Mouse (Mus musculus) kidney, adult 2 months (tissue): ENCODE data around the gene Mrpl34. TPM values are rescaled to one million over a fixed set of nuclear protein-coding genes. Genes with fewer than 3 reads are reported as not detected.

Experiments used
- DNase-seq: peaks from one replicate; pipeline ENCODE4 v3.0.0; 2021
- H3K27ac ChIP-seq: fragments of 200-500 bp; 2 replicates; pipeline ENCODE4 v1.5.1; 2012; ENCODE audit warnings: low read depth, low read length, control low read depth, inconsistent platforms; ENCODE audit not compliant: insufficient read depth
- H3K27me3 ChIP-seq: fragments of 200-500 bp; replicated peaks from 2 replicates; pipeline ENCODE4 v1.6.1; 2012; ENCODE audit warnings: mild to moderate bottlenecking, moderate library complexity, low read length, inconsistent platforms; ENCODE audit not compliant: control insufficient read depth, insufficient read depth
- H3K36me3 ChIP-seq: fragments of 200-500 bp; 2 replicates; pipeline ENCODE4 v1.6.1; 2012; ENCODE audit warnings: mild to moderate bottlenecking, moderate library complexity, low read length, inconsistent platforms; ENCODE audit not compliant: control insufficient read depth, insufficient read depth
- H3K4me1 ChIP-seq: fragments of 200-500 bp; 2 replicates; pipeline ENCODE4 v1.6.1; 2011; ENCODE audit warnings: low read length; ENCODE audit not compliant: control insufficient read depth, insufficient read depth
- H3K4me3 ChIP-seq: fragments of 200-500 bp; 2 replicates; pipeline ENCODE4 v1.5.1; 2011; ENCODE audit warnings: mild to moderate bottlenecking, low read depth, low read length, control low read depth; ENCODE audit not compliant: insufficient read depth
- CTCF ChIP-seq: fragments of 200-500 bp; conservative IDR thresholded peaks from 2 replicates; pipeline ENCODE4 v1.5.1; 2011; ENCODE audit warnings: low read depth, mild to moderate bottlenecking, control low read depth, low read length, moderate library complexity, mixed read lengths; ENCODE audit not compliant: insufficient read depth, insufficient read length
- POLR2A ChIP-seq: fragments of 200-500 bp; IDR thresholded peaks from one replicate; pipeline ENCODE4 v1.6.1; 2011; ENCODE audit warnings: low read depth, low read length, control low read depth
- WGBS: fragments of 180-500 bp; shearing (Covaris S2); methylation state at CpG from one replicate; pipeline ENCODE4 v1.1.7; 2018; 5-methylcytosine and 5-hydroxymethylcytosine counted together
- polyA plus RNA-seq: library from polyadenylated mRNA; depleted of rRNA; stranded (reverse); fragments of >200 nt; gene quantifications from 2 replicates; pipeline ENCODE4 v1.2.3, GENCODE M21; 2012

The Mrpl34 gene
- polyA plus RNA-seq, 1 experiment = 168 TPM

- Histone ChIP-seq H3K36me3 (no peaks in the 10 kb centered on the region), H3K4me3 (no peak overlapping the region), H3K27me3 (no peaks in the 10 kb centered on the region), H3K4me1 (no peaks in the 10 kb centered on the region), H3K27ac (no peak overlapping the region)
- 53% methylated on average over 11 of the region's 11 CpGs for WGBS
- no peak for DNase-seq
- TF ChIP-seq POLR2A (no peak), CTCF (no peak)
Observed at GRCm38 (mm10) chr8:71451777-71452176, 13.0 kb upstream of the Mrpl34 start.

- Histone ChIP-seq H3K27ac (no peak overlapping the region), H3K27me3 (no peaks in the 10 kb centered on the region), H3K4me1 (no peaks in the 10 kb centered on the region), H3K36me3 (no peaks in the 10 kb centered on the region), H3K4me3 (no peak overlapping the region)
- 79% methylated on average over 2 of the region's 2 CpGs for whole genome bisulfite sequencing
- DNase-seq = no peak
- no peak for TF ChIP-seq CTCF
- TF ChIP-seq POLR2A = no peak
Observed at GRCm38 (mm10) chr8:71452669-71453068, 12.1 kb upstream of the Mrpl34 start.

GRCm38 (mm10) chr8:71454668-71455067 lies 10.1 kb upstream of the Mrpl34 start:
- DNase-seq = no peak
- H3K4me3 ChIP-seq = no peak overlapping the region
- no peak overlapping the region for H3K27ac ChIP-seq
- H3K36me3 ChIP-seq = no peaks in the 10 kb centered on the region
- no peaks in the 10 kb centered on the region for H3K27me3 ChIP-seq
- TF ChIP-seq POLR2A = no peak
- TF ChIP-seq CTCF = no peak
- 81% methylated on average over 8 of the region's 8 CpGs for WGBS
- H3K4me1 ChIP-seq = no peaks in the 10 kb centered on the region

- 58% methylated on average over 22 of the region's 22 CpGs for WGBS
- no peaks in the 10 kb centered on the region for H3K4me1 ChIP-seq
- H3K27ac ChIP-seq = no peak overlapping the region
- TF ChIP-seq POLR2A (no peak), CTCF (no peak)
- H3K4me3 ChIP-seq = no peak overlapping the region
- DNase-seq = no peak
- no peaks in the 10 kb centered on the region for H3K27me3 ChIP-seq
- no peaks in the 10 kb centered on the region for H3K36me3 ChIP-seq
Observed at GRCm38 (mm10) chr8:71456906-71457305, 7.9 kb upstream of the Mrpl34 start.

GRCm38 (mm10) chr8:71457659-71458270 lies 7.0 kb upstream of the Mrpl34 start:
- Histone ChIP-seq H3K27ac (no peak overlapping the region), H3K36me3 (no peaks in the 10 kb centered on the region), H3K4me3 (no peak overlapping the region), H3K4me1 (peaks cover 3% of the 10 kb centered on the region; the same call in 1 of the 2 replicates), H3K27me3 (no peaks in the 10 kb centered on the region)
- TF ChIP-seq POLR2A = no peak
- no peak for DNase-seq
- 87% methylated on average over 20 of the region's 20 CpGs for WGBS

GRCm38 (mm10) chr8:71460716-71461115 lies 4.0 kb upstream of the Mrpl34 start:
- 95% methylated on average over 6 of the region's 6 CpGs for WGBS
- Histone ChIP-seq H3K27ac (no peak overlapping the region), H3K27me3 (no peaks in the 10 kb centered on the region), H3K4me1 (peaks cover 13% of the 10 kb centered on the region; the same call in 1 of the 2 replicates), H3K4me3 (no peak overlapping the region), H3K36me3 (no peaks in the 10 kb centered on the region)
- DNase-seq = no peak
- no peak for TF ChIP-seq CTCF
- TF ChIP-seq POLR2A = no peak

GRCm38 (mm10) chr8:71461152-71461840 lies 3.5 kb upstream of the Mrpl34 start:
- Histone ChIP-seq H3K36me3 (no peaks in the 10 kb centered on the region), H3K4me3 (no peak overlapping the region), H3K4me1 (peaks cover 14% of the 10 kb centered on the region; the same call in 1 of the 2 replicates), H3K27me3 (no peaks in the 10 kb centered on the region), H3K27ac (no peak overlapping the region)
- TF ChIP-seq POLR2A (no peak), CTCF (no peak)
- whole genome bisulfite sequencing = 91% methylated on average over 47 of the region's 47 CpGs
- DNase-seq = no peak
